In genomic region chr10:127077515-127077914, GRCm38 (mm10) we compare ENCODE assay signal across 12 mouse cellular contexts. TPM values are rescaled to one million over a fixed set of nuclear protein-coding genes. Genes with fewer than 3 reads are reported as not detected.
A peak's percentile ranks its signal among the peaks of the same experiment; 100 is the strongest.
DNase-seq lines count a peak whose midpoint lies in the region; ATAC-seq lines count a peak whose summit lies in the region.
"Had no signal": no experiment of that assay in that cellular context is flagged by ENCODE, and none has a peak within 500 bp of the region (broad histone marks: within the 10 kb centered on the region; RNA-seq: fewer than 3 reads in every experiment).

No protein-coding gene starts in this region.

- H3K9me3 ChIP-seq in neural tube, embryonic 11.5 days (ENCODE audit: control insufficient read depth, low read length): no peaks in the 10 kb centered on the region
- H3K9me3 ChIP-seq in forebrain, embryonic 14.5 days (replicated peaks; ENCODE audit: control insufficient read depth, low read length): no peaks in the 10 kb centered on the region
- no peaks in the 10 kb centered on the region for H3K9me3 ChIP-seq in midbrain, embryonic 12.5 days

- 0 out of 2 replicates have a peak overlapping the region, but pooled peaks have one; percentile 8 for H3K4me3 ChIP-seq in neural tube, embryonic 11.5 days (ENCODE audit: low read depth, low read length)
- peak overlapping the region; percentile 74 for H3K4me3 ChIP-seq in forebrain, embryonic 14.5 days (ENCODE audit: low read depth, low read length)
- peak overlapping the region; percentile 74 for H3K4me3 ChIP-seq in midbrain, embryonic 12.5 days

- 3% methylated on average over 10 of the region's 10 CpGs for WGBS in neural tube, embryonic 11.5 days
- WGBS in forebrain, embryonic 14.5 days: 6% methylated on average over 10 of the region's 10 CpGs
- 7% methylated on average over 10 of the region's 10 CpGs for WGBS in midbrain, embryonic 12.5 days

- DNase-seq in neural tube, embryonic 11.5 days (ENCODE audit: low spot score): no peak
- no peak for DNase-seq in neural tube, embryonic 10.5 days (ENCODE audit: extremely low spot score, low spot score)
- DNase-seq in forebrain, embryonic 14.5 days (ENCODE audit: low spot score): no peak
- peak; percentile 50 for DNase-seq in right cerebral cortex, postnatal 25 days
- DNase-seq in adrenal gland, adult (ENCODE audit: inconsistent age in 2 of 2, low spot score in 1 of 2): no peak
- no peak for DNase-seq in heart, postnatal 36 days
- DNase-seq: adrenal gland, adult 8-10 months; heart, adult 18-20 months; kidney, adult 9 months; lung, postnatal 4 days had no signal

- no peaks in the 10 kb centered on the region for H3K36me3 ChIP-seq in neural tube, embryonic 11.5 days (ENCODE audit: control insufficient read depth, insufficient read depth, low read length)
- H3K36me3 ChIP-seq in forebrain, embryonic 14.5 days (ENCODE audit: control insufficient read depth, insufficient read depth, low read length): no peaks in the 10 kb centered on the region
- no peaks in the 10 kb centered on the region for H3K36me3 ChIP-seq in midbrain, embryonic 12.5 days

- intact Hi-C loops in heart, postnatal 36 days (cut with DNase I): no loop called here

- H3K4me2 ChIP-seq in neural tube, embryonic 11.5 days (ENCODE audit: low read depth): no peak overlapping the region
- H3K4me2 ChIP-seq in forebrain, embryonic 14.5 days (ENCODE audit: low read length): peak overlapping the region; percentile 97
- peak overlapping the region; percentile 99 for H3K4me2 ChIP-seq in midbrain, embryonic 12.5 days (replicated peaks)

- peaks cover 26% of the 10 kb centered on the region for H3K4me1 ChIP-seq in neural tube, embryonic 11.5 days (ENCODE audit: control insufficient read depth, insufficient read depth, low read length)
- peaks cover 31% of the 10 kb centered on the region for H3K4me1 ChIP-seq in forebrain, embryonic 14.5 days (ENCODE audit: control insufficient read depth, insufficient read depth, low read length)
- H3K4me1 ChIP-seq in midbrain, embryonic 12.5 days: peaks cover 42% of the 10 kb centered on the region

- H3K9ac ChIP-seq in neural tube, embryonic 11.5 days (ENCODE audit: low read length): no peak overlapping the region
- peak overlapping the region; percentile 40; the same call in 1 of the 2 replicates for H3K9ac ChIP-seq in forebrain, embryonic 14.5 days (ENCODE audit: low read length)
- H3K9ac ChIP-seq in midbrain, embryonic 12.5 days (replicated peaks): peak overlapping the region; percentile 50; the same call in 1 of the 2 replicates

- peaks cover 49% of the 10 kb centered on the region for H3K27me3 ChIP-seq in neural tube, embryonic 11.5 days (ENCODE audit: control insufficient read depth, insufficient read depth, low read length)
- H3K27me3 ChIP-seq in forebrain, embryonic 14.5 days (replicated peaks; ENCODE audit: control insufficient read depth, insufficient read depth, low read length): peaks cover 18% of the 10 kb centered on the region
- H3K27me3 ChIP-seq in midbrain, embryonic 12.5 days: peaks cover 67% of the 10 kb centered on the region

- ATAC-seq in neural tube, embryonic 11.5 days (ENCODE audit: insufficient read depth, low FRiP score, low TSS enrichment): no peak
- ATAC-seq in forebrain, embryonic 14.5 days: no peak
- ATAC-seq in midbrain, embryonic 12.5 days (ENCODE audit: low FRiP score, low read depth): no peak
- no peak for ATAC-seq in activated CD4-positive, CD25-positive, alpha-beta regulatory T cell, adult 4 months

- no peak overlapping the region for H3K27ac ChIP-seq in neural tube, embryonic 11.5 days (ENCODE audit: low read depth, low read length)
- H3K27ac ChIP-seq in forebrain, embryonic 14.5 days (ENCODE audit: low read depth, low read length): peak overlapping the region; percentile 86
- H3K27ac ChIP-seq in midbrain, embryonic 12.5 days (replicated peaks): peak overlapping the region; percentile 87

RNA-seq across cellular contexts. Expression of gene Agap2, which starts 2.4 kb away (rescaled TPM):
- 0.94 and 1.4 TPM in 2 replicates for polyA plus RNA-seq in neural tube, embryonic 11.5 days (2014; fragmentation: Nextera tagmentation; extraction: Ambion mirVana)
- polyA plus RNA-seq in forebrain, embryonic 14.5 days (2014; fragmentation: Nextera tagmentation; extraction: Ambion mirVana): 3.9 and 4.7 TPM in 2 replicates
- 1.3 TPM in 2 replicates for polyA plus RNA-seq in midbrain, embryonic 12.5 days (2016; fragmentation: Nextera tagmentation; extraction: Ambion mirVana)
- 1 to 10 TPM; 5.6 to 7.0 TPM for total RNA-seq in heart, postnatal 36 days (2021)
- polyA plus RNA-seq in activated CD4-positive, CD25-positive, alpha-beta regulatory T cell, adult 4 months (2017; shearing (Covaris generic)): 10 to 100 TPM; 20.4 to 29.9 TPM

RNA-seq across cellular contexts. Expression of gene Tspan31, which starts 7.5 kb away (rescaled TPM):
- 96.5 and 99.9 TPM in 2 replicates for polyA plus RNA-seq in neural tube, embryonic 11.5 days (2014; fragmentation: Nextera tagmentation; extraction: Ambion mirVana)
- 36.7 and 44.5 TPM in 2 replicates for polyA plus RNA-seq in forebrain, embryonic 14.5 days (2014; fragmentation: Nextera tagmentation; extraction: Ambion mirVana)
- polyA plus RNA-seq in midbrain, embryonic 12.5 days (2016; fragmentation: Nextera tagmentation; extraction: Ambion mirVana): 165 and 167 TPM in 2 replicates
- 10 to 100 TPM; 43.8 to 46.9 TPM for total RNA-seq in heart, postnatal 36 days (2021)
- 100 to 1,000 TPM in 1 of 2 experiments, 10 to 100 TPM in 1; 99.2 to 103 TPM for polyA plus RNA-seq in activated CD4-positive, CD25-positive, alpha-beta regulatory T cell, adult 4 months (2017; shearing (Covaris generic))

RNA-seq across cellular contexts. Expression of gene Cdk4, which starts 14.2 kb away (rescaled TPM):
- polyA plus RNA-seq in neural tube, embryonic 11.5 days (2014; fragmentation: Nextera tagmentation; extraction: Ambion mirVana): 2,636 and 2,694 TPM in 2 replicates
- 1,959 and 2,468 TPM in 2 replicates for polyA plus RNA-seq in forebrain, embryonic 14.5 days (2014; fragmentation: Nextera tagmentation; extraction: Ambion mirVana)
- polyA plus RNA-seq in midbrain, embryonic 12.5 days (2016; fragmentation: Nextera tagmentation; extraction: Ambion mirVana): 2,032 and 2,136 TPM in 2 replicates
- 10 to 100 TPM; 76.7 to 85.5 TPM for total RNA-seq in heart, postnatal 36 days (2021)
- 100 to 1,000 TPM; 304 to 317 TPM for polyA plus RNA-seq in activated CD4-positive, CD25-positive, alpha-beta regulatory T cell, adult 4 months (2017; shearing (Covaris generic))

RNA-seq across cellular contexts. Expression of gene March9, which starts 17.5 kb away (rescaled TPM):
- 4.3 and 4.7 TPM in 2 replicates for polyA plus RNA-seq in neural tube, embryonic 11.5 days (2014; fragmentation: Nextera tagmentation; extraction: Ambion mirVana)
- 8.2 and 8.8 TPM in 2 replicates for polyA plus RNA-seq in forebrain, embryonic 14.5 days (2014; fragmentation: Nextera tagmentation; extraction: Ambion mirVana)
- 4.6 and 5.3 TPM in 2 replicates for polyA plus RNA-seq in midbrain, embryonic 12.5 days (2016; fragmentation: Nextera tagmentation; extraction: Ambion mirVana)
- 1 to 10 TPM; 2.3 to 2.9 TPM for total RNA-seq in heart, postnatal 36 days (2021)
- polyA plus RNA-seq in activated CD4-positive, CD25-positive, alpha-beta regulatory T cell, adult 4 months (2017; shearing (Covaris generic)): 1 to 10 TPM in 1 of 2 experiments, under 1 TPM in 1; 0.65 to 1.0 TPM

RNA-seq across cellular contexts. Expression of gene Cyp27b1, which starts 29.5 kb away (rescaled TPM):
- polyA plus RNA-seq in neural tube, embryonic 11.5 days (2014; fragmentation: Nextera tagmentation; extraction: Ambion mirVana): 0.09 and 0.14 TPM in 2 replicates
- 0.09 TPM in 1 of 2 replicates, not detected in the other for polyA plus RNA-seq in forebrain, embryonic 14.5 days (2014; fragmentation: Nextera tagmentation; extraction: Ambion mirVana)
- 0.09 and 0.16 TPM in 2 replicates for polyA plus RNA-seq in midbrain, embryonic 12.5 days (2016; fragmentation: Nextera tagmentation; extraction: Ambion mirVana)
- under 1 TPM; 0.14 to 0.31 TPM for total RNA-seq in heart, postnatal 36 days (2021)
- not detected for polyA plus RNA-seq in activated CD4-positive, CD25-positive, alpha-beta regulatory T cell, adult 4 months (2017; shearing (Covaris generic))

Comparison
In these comparisons a context has a peak if more than half of its experiments do, and no peak if none do; other contexts are left out.
1. H3K4me3 ChIP-seq: peak in every context shown above with its lines; median percentile 74 in forebrain, embryonic 14.5 days; 74 in midbrain, embryonic 12.5 days; 8 in neural tube, embryonic 11.5 days.